Mouse (Mus musculus) frontal cortex, postnatal 36 days (tissue): Measurements from ENCODE around the gene Pcdh9.

Experiments used
- DNase-seq, 2 experiments: peaks; one replicate each; pipeline ENCODE4 v3.0.0; 2022; ENCODE audit warnings: low spot score in 2 of 2

Gene Pcdh9

GRCm38 (mm10) chr14:93039326-93040221 lies 850.9 kb downstream of the Pcdh9 start:
- DNase-seq, result no peak

DNA sequence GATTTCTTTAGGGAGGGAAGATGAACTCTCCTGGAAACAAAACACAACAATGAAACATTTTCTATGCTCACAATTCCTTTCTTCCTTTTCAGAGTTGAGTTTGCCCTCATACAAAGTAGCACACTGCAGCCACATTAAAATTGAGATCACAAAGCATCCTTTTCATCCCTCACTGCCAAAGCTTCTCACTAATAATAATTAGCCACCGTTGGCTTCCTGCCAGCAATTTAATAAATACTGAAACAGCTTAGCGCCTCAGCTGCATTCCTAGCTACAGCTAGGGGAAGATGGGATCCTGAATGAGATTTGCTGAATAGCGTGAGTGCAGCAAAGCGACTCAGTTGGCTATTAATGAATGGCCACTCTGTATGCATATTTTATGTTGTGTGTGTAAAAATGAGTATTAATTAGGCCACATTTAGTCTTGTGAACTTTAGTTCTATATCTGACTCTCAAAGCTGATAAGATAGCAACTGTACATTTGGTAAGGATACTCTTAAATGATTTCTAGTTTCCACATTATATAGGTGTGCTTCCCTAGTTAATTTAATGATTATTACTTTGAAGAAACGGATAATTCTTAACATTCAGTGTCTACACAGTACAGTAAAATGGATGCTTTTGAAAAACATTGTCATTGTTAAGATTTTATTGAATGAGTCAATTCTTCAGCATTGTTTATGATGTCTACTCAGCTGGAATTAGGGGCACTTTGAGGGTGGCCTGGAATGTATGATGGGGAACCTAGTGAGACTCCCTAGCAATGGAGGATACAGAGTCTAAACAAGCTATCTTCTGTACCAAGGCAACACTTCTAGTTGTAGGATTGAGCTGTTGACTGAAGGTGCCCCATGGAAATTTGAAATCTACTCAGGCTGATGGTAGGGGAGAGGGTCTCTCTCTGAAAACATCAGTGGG lies 881.1 kb downstream of the Pcdh9 start:
- peak; percentile 9 to 45 for DNase-seq
